Mouse (Mus musculus) intestine, embryonic 14.5 days (tissue): ENCODE measurements around the gene Zfp653. TPM values are rescaled to one million over a fixed set of nuclear protein-coding genes. Genes with fewer than 3 reads are reported as not detected.

Experiments
- ATAC-seq: fragments of 200-750 bp; cut with Nextera tagmentation; replicated peaks from 2 replicates; pipeline ENCODE4 v1.8.0; 2017; ENCODE audit warnings: low read depth, moderate number of reproducible peaks, moderate TSS enrichment, moderate library complexity; ENCODE audit not compliant: low FRiP score, low TSS enrichment
- DNase-seq: peaks from one replicate; pipeline ENCODE4 v3.0.0-alpha.2; 2018; ENCODE audit warnings: low spot score
- H3K27ac ChIP-seq: fragments of 300-500 bp; sonication (generic); 2 replicates; pipeline ENCODE4 v1.5.1; 2014; ENCODE audit warnings: low read depth, mild to moderate bottlenecking, control low read depth
- H3K27me3 ChIP-seq: fragments of 300-500 bp; sonication (generic); replicated peaks from 2 replicates; pipeline ENCODE4 v1.6.1; 2014; ENCODE audit warnings: low read length, control low read depth; ENCODE audit not compliant: control insufficient read depth, insufficient read depth
- H3K36me3 ChIP-seq: fragments of 300-500 bp; sonication (generic); 2 replicates; pipeline ENCODE4 v1.6.1; 2014; ENCODE audit warnings: low read length, control low read depth; ENCODE audit not compliant: control insufficient read depth, insufficient read depth
- H3K4me1 ChIP-seq: fragments of 300-500 bp; sonication (generic); replicated peaks from 2 replicates; pipeline ENCODE4 v1.6.1; 2014; ENCODE audit warnings: low read length, control low read depth, mixed read lengths; ENCODE audit not compliant: control insufficient read depth, insufficient read depth
- H3K4me2 ChIP-seq: fragments of 300-500 bp; sonication (generic); 2 replicates; pipeline ENCODE4 v1.6.1; 2014; ENCODE audit warnings: low read length
- H3K4me3 ChIP-seq: fragments of 300-500 bp; sonication (generic); 2 replicates; pipeline ENCODE4 v1.5.1; 2014; ENCODE audit warnings: low read depth, low read length, control low read depth, mixed read lengths
- H3K9ac ChIP-seq: fragments of 300-500 bp; sonication (generic); 2 replicates; pipeline ENCODE4 v1.6.1; 2014; ENCODE audit warnings: mild to moderate bottlenecking, low read length
- H3K9me3 ChIP-seq: fragments of 300-500 bp; sonication (generic); 2 replicates; pipeline ENCODE4 v1.6.1; 2016; ENCODE audit warnings: low read length, control low read depth; ENCODE audit not compliant: control insufficient read depth
- WGBS: fragments of 180-500 bp; shearing (Covaris S2); extraction: QIAGEN DNeasy Blood & Tissue Kit; methylation state at CpG from one replicate; pipeline ENCODE4 v1.1.7; 2014; 5-methylcytosine and 5-hydroxymethylcytosine counted together
- polyA plus RNA-seq: library from polyadenylated mRNA; unstranded; fragments of >200 nt; fragmentation: Nextera tagmentation; extraction: Ambion mirVana; gene quantifications from 2 replicates; pipeline ENCODE4 v1.2.1, GENCODE M21; 2014

Gene Zfp653
- polyA plus RNA-seq, 1 experiment from 2014 or later, result 10.2 TPM

GRCm38 (mm10) chr9:22051161-22051957 is 19.8 kb downstream of the Zfp653 start:
- DNase-seq, result peak; percentile 59
- peaks cover 77% of the 10 kb centered on the region for H3K27me3 ChIP-seq
- H3K9me3 ChIP-seq, result no peaks in the 10 kb centered on the region
- peak overlapping the region; percentile 56 for H3K4me2 ChIP-seq
- no peaks in the 10 kb centered on the region for H3K36me3 ChIP-seq
- ATAC-seq, result 0 out of 2 replicates have a peak, but pooled peaks have one; percentile 1
- WGBS, result 2% methylated on average over 57 of the region's 67 CpGs
- peak overlapping the region; percentile 28 for H3K4me3 ChIP-seq
- no peak overlapping the region for H3K9ac ChIP-seq
- peaks cover 18% of the 10 kb centered on the region for H3K4me1 ChIP-seq
- no peak overlapping the region for H3K27ac ChIP-seq

DNA sequence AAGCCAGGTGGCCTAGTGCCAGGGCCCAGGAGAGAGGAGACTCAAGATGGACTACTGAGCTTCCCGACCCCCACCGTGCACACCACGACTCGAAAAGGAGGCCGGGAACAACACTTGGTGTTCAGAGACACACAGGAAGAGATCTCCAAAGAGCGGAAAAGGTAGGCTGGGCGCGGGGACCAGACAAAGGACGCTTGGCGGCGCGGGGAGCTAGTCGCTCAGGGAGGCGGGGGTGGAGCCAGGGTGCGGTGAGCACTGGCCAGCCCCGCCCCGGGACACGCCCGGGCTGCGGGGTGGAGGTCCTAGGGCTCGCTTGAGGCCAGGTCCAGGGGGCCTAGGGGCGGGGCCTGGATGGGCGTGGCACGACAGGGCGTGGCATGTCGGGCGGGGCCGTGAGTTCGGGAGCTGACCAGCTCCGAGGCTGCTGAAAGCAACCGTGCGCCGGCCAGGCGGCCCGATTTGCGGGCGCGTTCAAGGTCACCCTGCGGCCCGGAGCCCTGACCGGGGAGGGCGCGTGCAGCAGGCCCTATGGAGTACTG is 20.8 kb downstream of the Zfp653 start:
- ATAC-seq (peak; percentile 45; the same call in 1 of the 2 replicates), DNase-seq (peak; percentile 82)
- Histone ChIP-seq H3K27ac (no peak overlapping the region), H3K4me3 (peak overlapping the region; percentile 28), H3K36me3 (no peaks in the 10 kb centered on the region), H3K9ac (no peak overlapping the region), H3K4me2 (peak overlapping the region; percentile 56), H3K4me1 (peaks cover 18% of the 10 kb centered on the region), H3K9me3 (no peaks in the 10 kb centered on the region), H3K27me3 (peaks cover 70% of the 10 kb centered on the region)
- WGBS, result 2% methylated on average over 43 of the region's 43 CpGs

DNA sequence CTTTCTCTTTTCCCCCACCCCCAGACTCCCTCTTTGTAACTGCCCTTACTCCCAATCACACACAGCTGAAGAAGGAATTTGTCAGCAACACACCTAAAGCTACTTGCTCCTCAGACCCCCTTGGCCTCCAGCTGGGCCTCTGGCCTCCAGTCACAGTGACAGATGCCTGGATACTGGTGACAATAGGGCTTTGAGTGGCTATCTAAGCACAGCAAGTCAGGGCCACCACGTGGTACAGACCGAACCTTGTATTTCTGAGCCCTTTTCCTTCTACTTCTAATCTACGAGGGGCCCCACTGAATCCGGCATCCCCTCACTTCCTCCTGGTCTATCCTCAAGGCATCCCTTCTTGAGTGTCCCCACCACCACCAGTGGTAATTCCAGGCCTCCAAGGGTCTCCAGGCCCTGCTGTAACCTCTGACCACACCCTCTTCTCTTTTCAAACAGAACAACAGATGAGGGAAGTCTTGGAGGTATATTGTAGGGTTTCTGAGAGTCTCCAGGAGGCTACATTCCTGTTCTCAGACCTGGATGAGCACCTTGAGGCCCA is 21.4 kb downstream of the Zfp653 start:
- ATAC-seq, result no peak
- Histone ChIP-seq H3K27me3 (peaks cover 64% of the 10 kb centered on the region), H3K4me3 (peak overlapping the region; percentile 28)

GRCm38 (mm10) chr9:22049315-22049714 is 21.9 kb downstream of the Zfp653 start:
- Histone ChIP-seq H3K9ac (no peak overlapping the region), H3K27ac (no peak overlapping the region), H3K4me2 (0 out of 2 replicates have a peak overlapping the region, but pooled peaks have one; percentile 13), H3K27me3 (peaks cover 59% of the 10 kb centered on the region), H3K36me3 (no peaks in the 10 kb centered on the region), H3K4me1 (peaks cover 15% of the 10 kb centered on the region), H3K9me3 (no peaks in the 10 kb centered on the region), H3K4me3 (no peak overlapping the region)
- no peak for ATAC-seq
- DNase-seq, result no peak
- WGBS, result 72% methylated on average over 11 of the region's 11 CpGs

More for the DNA sequence above, 21.4 kb downstream of the Zfp653 start:
- Histone ChIP-seq H3K4me2 (peak overlapping the region; percentile 13; the same call in 1 of the 2 replicates), H3K9me3 (no peaks in the 10 kb centered on the region), H3K9ac (no peak overlapping the region), H3K36me3 (no peaks in the 10 kb centered on the region), H3K4me1 (peaks cover 17% of the 10 kb centered on the region), H3K27ac (no peak overlapping the region)
- WGBS, result 52% methylated on average over 4 of the region's 4 CpGs
- no peak for DNase-seq

- no peaks in the 10 kb centered on the region for H3K9me3 ChIP-seq
- ATAC-seq, result no peak
- H3K4me1 ChIP-seq, result peaks cover 15% of the 10 kb centered on the region
- 49% methylated on average over 9 of the region's 9 CpGs for WGBS
- H3K27ac ChIP-seq, result no peak overlapping the region
- H3K36me3 ChIP-seq, result no peaks in the 10 kb centered on the region
- DNase-seq, result no peak
- no peak overlapping the region for H3K9ac ChIP-seq
- H3K27me3 ChIP-seq, result peaks cover 42% of the 10 kb centered on the region
- no peak overlapping the region for H3K4me2 ChIP-seq
- no peak overlapping the region for H3K4me3 ChIP-seq
Measured at GRCm38 (mm10) chr9:22047329-22047728, 23.8 kb downstream of the Zfp653 start.

GRCm38 (mm10) chr9:22041832-22042231 is 29.3 kb downstream of the Zfp653 start:
- H3K27ac ChIP-seq, result no peak overlapping the region
- ATAC-seq, result no peak
- 61% methylated on average over 2 of the region's 2 CpGs for WGBS

GRCm38 (mm10) chr9:22037826-22038225 is 33.4 kb downstream of the Zfp653 start:
- no peaks in the 10 kb centered on the region for H3K9me3 ChIP-seq
- 72% methylated on average over 10 of the region's 10 CpGs for WGBS
- H3K9ac ChIP-seq, result no peak overlapping the region
- no peak overlapping the region for H3K27ac ChIP-seq
- no peaks in the 10 kb centered on the region for H3K27me3 ChIP-seq
- no peaks in the 10 kb centered on the region for H3K36me3 ChIP-seq
- ATAC-seq, result no peak
- no peak overlapping the region for H3K4me3 ChIP-seq
- no peak for DNase-seq
- no peak overlapping the region for H3K4me2 ChIP-seq
- H3K4me1 ChIP-seq, result no peaks in the 10 kb centered on the region

More at GRCm38 (mm10) chr9:22041832-22042231, 29.3 kb downstream of the Zfp653 start:
- no peak overlapping the region for H3K4me3 ChIP-seq
- DNase-seq, result no peak
- no peaks in the 10 kb centered on the region for H3K9me3 ChIP-seq
- H3K4me2 ChIP-seq, result no peak overlapping the region
- H3K4me1 ChIP-seq, result no peaks in the 10 kb centered on the region
- H3K27me3 ChIP-seq, result no peaks in the 10 kb centered on the region
- H3K36me3 ChIP-seq, result no peaks in the 10 kb centered on the region
- no peak overlapping the region for H3K9ac ChIP-seq

GRCm38 (mm10) chr9:22035300-22036044 is 35.7 kb downstream of the Zfp653 start:
- Histone ChIP-seq H3K9me3 (no peaks in the 10 kb centered on the region), H3K9ac (no peak overlapping the region), H3K27me3 (no peaks in the 10 kb centered on the region), H3K4me2 (no peak overlapping the region), H3K4me3 (no peak overlapping the region), H3K4me1 (no peaks in the 10 kb centered on the region), H3K36me3 (no peaks in the 10 kb centered on the region), H3K27ac (no peak overlapping the region)
- WGBS, result 57% methylated on average over 6 of the region's 6 CpGs
- ATAC-seq (no peak), DNase-seq (no peak)
